Mouse (Mus musculus) limb, embryonic 13.5 days (tissue): ENCODE results near the gene Gabrd. TPM values are rescaled to one million over a fixed set of nuclear protein-coding genes. Genes with fewer than 3 reads are reported as not detected.

ENCODE experiments used
- polyA plus RNA-seq: library from polyadenylated mRNA; unstranded; fragments of >200 nt; fragmentation: Nextera tagmentation; extraction: Ambion mirVana; gene quantifications from 2 replicates; pipeline ENCODE4 v1.2.1, GENCODE M21; 2015

Gabrd gene
- polyA plus RNA-seq, 1 experiment from 2014 or later, result 0.15 TPM

Other genes starting within 250 kb of the Gabrd start
- gene Ski, start 175.5 kb downstream of the Gabrd start, polyA plus RNA-seq, result 24.4 and 24.8 TPM in 2 replicates
- gene Faap20, start 148.3 kb downstream of the Gabrd start, polyA plus RNA-seq, result 92.1 and 97.8 TPM in 2 replicates
- 7.2 and 9.2 TPM in 2 replicates for gene Prkcz, start 36.8 kb downstream of the Gabrd start, polyA plus RNA-seq
- 5.6 and 6.1 TPM in 2 replicates for gene Cfap74, start 11.1 kb upstream of the Gabrd start, polyA plus RNA-seq
- not detected in 2 replicates for gene Tmem52, start 71.0 kb upstream of the Gabrd start, polyA plus RNA-seq
- 506 and 533 TPM in 2 replicates for gene Gnb1, start 93.2 kb upstream of the Gabrd start, polyA plus RNA-seq
- 88.4 and 96.1 TPM in 2 replicates for gene Nadk, start 164.3 kb upstream of the Gabrd start, polyA plus RNA-seq
- 8.5 and 10.1 TPM in 2 replicates for gene Slc35e2, start 203.3 kb upstream of the Gabrd start, polyA plus RNA-seq
- gene Cdk11b, start 226.7 kb upstream of the Gabrd start, polyA plus RNA-seq, result 70.3 and 71.2 TPM in 2 replicates
- gene Gm10563, start 247.3 kb upstream of the Gabrd start, polyA plus RNA-seq, result not detected in 2 replicates